Mouse (Mus musculus) layer of hippocampus, postnatal 25 days (tissue): ENCODE results near the gene Csnk1g2. TPM values are rescaled to one million over a fixed set of nuclear protein-coding genes. Genes with fewer than 3 reads are reported as not detected.

Source experiments
- DNase-seq, 2 experiments: peaks; one replicate each; pipeline ENCODE4 v3.0.0; 2022; ENCODE audit warnings: mixed read lengths in 2 of 2, low spot score in 1 of 2; ENCODE audit errors: extremely low spot score in 1 of 2
- microRNA-seq, 2 experiments: library from miRNA; unstranded; fragments of <30 nt; microRNA quantifications; one replicate each; pipeline ENCODE4 v1.2.0; 2021
- total RNA-seq, 2 experiments: library from RNA; stranded (reverse); gene quantifications; 2 replicates each; pipeline ENCODE4 v1.2.3; 2021

Gene Csnk1g2
- total RNA-seq, 2 experiments from 2014 or later: 208 to 236 TPM

- no peak for DNase-seq
Measured at GRCm38 (mm10) chr10:80677128-80677875, 54.7 kb downstream of the Csnk1g2 start.

- DNase-seq: peak; percentile 53 to 72
Measured at GRCm38 (mm10) chr10:80677942-80678436, 55.4 kb downstream of the Csnk1g2 start, which contains the start of gene Mknk2. Gene Mknk2, minus strand, starts transcription at chr10:80678112.

GRCm38 (mm10) chr10:80678601-80679377 lies 56.2 kb downstream of the Csnk1g2 start:
- DNase-seq: no peak

DNA sequence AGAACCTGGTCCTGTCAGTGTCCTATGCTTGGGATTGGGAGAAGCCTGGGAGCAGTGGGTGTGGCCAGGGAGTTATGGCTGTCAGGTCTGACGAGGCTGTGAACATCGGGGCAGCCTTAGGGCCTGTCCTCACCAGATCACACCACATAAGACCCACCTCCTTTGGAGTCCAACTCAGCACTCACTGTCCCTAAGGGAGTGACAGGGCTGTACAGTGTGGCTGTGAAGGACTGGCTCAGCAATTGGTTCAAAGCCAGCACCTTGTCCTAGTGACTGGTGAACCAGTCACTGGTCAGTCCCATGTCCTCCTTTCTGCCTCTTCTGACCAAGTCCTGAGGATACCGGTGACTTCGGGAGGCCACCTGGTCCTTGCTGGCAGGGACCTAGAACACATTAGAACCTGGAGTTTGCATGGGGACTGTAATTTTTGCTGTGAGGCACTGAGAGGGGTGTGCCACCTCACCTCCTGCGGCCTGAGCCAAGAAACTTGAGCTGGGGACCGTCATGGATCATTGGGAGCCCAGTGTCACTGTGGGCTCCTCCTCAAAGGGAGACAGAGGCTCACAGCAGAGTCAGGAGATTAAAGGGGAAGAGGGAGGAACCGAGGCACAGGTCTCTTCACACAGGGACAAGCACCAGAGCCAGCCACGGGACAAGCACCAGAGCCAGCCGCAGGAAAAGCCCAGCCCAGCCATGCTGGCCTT lies 57.1 kb downstream of the Csnk1g2 start:
- no peak for DNase-seq

DNA sequence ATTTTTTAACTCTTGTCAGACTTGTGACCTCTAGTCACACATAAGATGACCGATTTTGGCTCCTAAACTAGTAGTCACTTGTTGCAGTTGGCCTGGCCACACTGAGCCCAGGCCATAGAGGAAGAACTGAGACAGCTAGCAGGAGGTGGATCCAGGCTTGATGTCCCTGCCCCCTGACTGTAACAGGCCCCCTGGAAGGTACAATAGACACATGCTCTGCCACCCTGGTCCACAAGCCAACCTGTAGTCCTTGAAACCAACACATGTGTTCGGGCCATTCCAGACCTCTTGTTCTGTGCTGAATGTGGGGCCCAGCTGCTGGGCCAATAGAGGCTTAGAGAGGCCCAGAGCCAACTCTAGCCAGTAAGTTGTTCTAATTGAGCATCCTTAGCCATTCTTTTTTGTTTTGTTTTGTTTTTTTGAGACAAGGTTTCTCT lies 57.6 kb downstream of the Csnk1g2 start:
- DNase-seq: no peak

DNA sequence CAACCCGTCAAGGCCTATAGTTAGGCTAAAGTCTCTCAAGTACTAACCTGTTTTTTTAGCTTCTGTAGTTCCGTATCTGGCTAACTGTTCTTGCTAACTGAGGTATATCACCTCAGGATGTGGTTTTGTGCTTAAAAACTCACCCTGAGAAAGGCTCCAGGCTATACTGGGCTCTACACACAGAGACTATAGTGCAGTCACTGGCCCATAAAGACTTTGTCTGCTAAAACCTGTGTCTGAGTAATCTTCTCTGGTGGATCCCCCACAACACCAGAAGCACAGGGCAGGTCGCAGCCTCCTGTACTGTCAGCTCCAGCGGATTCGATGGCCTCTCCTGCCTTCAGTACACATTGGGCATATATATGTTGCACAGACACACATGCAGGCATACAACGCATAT lies 59.4 kb downstream of the Csnk1g2 start:
- DNase-seq: no peak

DNA sequence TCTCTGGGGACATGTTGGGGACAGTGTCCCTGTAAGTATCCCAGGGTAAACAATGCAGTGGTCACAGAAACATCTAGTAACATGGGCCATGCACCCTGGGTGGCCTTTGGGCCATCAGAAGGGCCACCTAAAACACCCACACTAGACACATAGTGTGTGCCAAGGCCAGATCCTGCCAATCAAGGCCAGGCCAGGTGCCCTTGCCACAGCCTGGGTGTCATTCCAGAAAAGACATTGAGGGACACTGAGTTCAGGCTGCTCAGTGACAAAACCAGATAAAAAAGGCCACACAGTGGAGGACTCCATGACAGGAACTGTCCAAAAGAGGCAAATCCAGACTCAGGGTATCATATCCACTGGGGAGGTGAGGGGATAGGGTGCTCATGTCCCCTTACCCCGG lies 61.0 kb downstream of the Csnk1g2 start:
- DNase-seq: no peak

DNA sequence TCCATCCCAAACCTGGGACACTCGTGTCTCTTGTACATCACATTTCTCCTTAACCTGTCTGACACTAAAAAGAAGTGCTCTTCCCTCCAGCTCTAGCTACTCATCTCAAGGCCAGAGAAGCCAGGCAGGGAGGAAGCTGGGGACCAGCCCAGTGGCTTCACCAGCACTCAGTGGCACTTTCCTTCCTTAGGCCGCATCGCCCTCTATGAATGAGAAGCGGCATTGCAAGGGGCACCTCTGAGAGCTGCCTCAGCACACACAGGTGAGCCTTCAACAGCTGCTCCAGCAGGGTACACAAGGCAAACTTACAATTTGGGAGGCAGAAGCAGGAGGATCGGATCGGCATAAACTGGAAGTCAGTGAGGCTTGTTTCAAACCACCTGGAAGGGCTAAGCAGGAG lies 61.6 kb downstream of the Csnk1g2 start:
- DNase-seq: peak in 1 of 2 experiments; percentile 53

DNA sequence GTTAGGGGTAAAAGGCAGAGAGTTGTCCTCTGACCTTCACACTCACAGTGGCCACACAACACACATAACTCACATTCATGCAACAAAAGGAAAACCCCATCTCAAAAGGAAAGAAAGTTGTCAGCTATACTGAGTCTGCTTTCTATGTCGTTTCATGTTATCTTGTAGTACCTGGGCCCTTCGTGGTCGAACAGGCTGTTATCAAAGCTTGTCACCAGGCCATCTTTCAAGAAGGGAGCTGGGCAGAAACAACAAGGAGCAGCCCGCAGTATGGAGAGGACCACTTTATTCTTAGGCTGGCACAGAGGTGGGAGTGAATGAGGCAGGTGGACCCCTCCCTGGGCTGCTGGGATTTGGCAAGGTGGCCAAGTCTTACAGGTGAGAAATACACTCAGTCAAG lies 62.3 kb downstream of the Csnk1g2 start:
- DNase-seq: no peak

- DNase-seq: no peak
Measured at GRCm38 (mm10) chr10:80686617-80687016, 64.0 kb downstream of the Csnk1g2 start.

DNA sequence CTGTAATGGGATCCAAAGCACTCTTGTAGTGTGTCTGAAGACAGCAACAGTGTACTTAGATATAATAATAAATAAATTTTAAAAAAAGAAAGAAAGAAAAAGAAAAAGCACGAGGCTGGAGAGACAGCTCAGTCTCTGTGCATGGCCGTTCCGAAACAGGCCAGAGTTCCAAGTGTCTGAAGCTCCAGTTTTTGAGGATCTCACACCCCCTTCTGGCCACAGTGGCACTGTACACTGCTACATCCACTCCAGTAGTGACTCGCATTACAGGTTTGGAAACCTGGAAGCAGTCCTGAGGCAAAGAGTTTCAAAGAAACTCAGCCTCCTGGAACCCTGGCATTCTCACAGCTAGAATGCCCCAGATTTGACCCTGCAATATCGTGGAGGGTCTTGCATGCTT lies 65.2 kb downstream of the Csnk1g2 start:
- peak in 1 of 2 experiments; percentile 51 for DNase-seq

Small RNA genes lying within 50 kb of the gene (microRNA-seq; reads per million reads assigned to microRNA genes)
- 1.8 to 2.4 reads per million in 2 experiments for gene Mir6912

Other genes starting within 250 kb of the Csnk1g2 start
- gene Mex3d, start 235.2 kb upstream of the Csnk1g2 start, total RNA-seq: 10 to 100 TPM; 18.9 to 19.3 TPM
- 100 to 1,000 TPM; 138 to 159 TPM for gene Mbd3, start 223.3 kb upstream of the Csnk1g2 start, total RNA-seq
- gene Uqcr11, start 216.0 kb upstream of the Csnk1g2 start, total RNA-seq: 100 to 1,000 TPM; 520 to 551 TPM
- 10 to 100 TPM; 26.9 to 32.1 TPM for gene Tcf3, start 189.2 kb upstream of the Csnk1g2 start, total RNA-seq
- gene Onecut3, start 128.0 kb upstream of the Csnk1g2 start, total RNA-seq: not detected
- gene Atp8b3, start 83.7 kb upstream of the Csnk1g2 start, total RNA-seq: under 1 TPM; 0.19 to 0.47 TPM
- gene Rexo1, start 61.3 kb upstream of the Csnk1g2 start, total RNA-seq: 10 to 100 TPM; 45.2 to 54.6 TPM
- 10 to 100 TPM; 57.3 to 57.6 TPM for gene Klf16, start 45.5 kb upstream of the Csnk1g2 start, total RNA-seq
- 100 to 1,000 TPM; 184 to 192 TPM for gene Abhd17a, start 32.5 kb upstream of the Csnk1g2 start, total RNA-seq
- gene Scamp4, start 20.0 kb upstream of the Csnk1g2 start, total RNA-seq: 10 to 100 TPM; 44.1 to 45.5 TPM
- gene Adat3, start 20.0 kb upstream of the Csnk1g2 start, total RNA-seq: 1 to 10 TPM; 1.7 to 1.8 TPM
- gene Gm49322, start 16.8 kb upstream of the Csnk1g2 start, total RNA-seq: 1 to 10 TPM; 2.4 to 3.4 TPM
- 100 to 1,000 TPM; 103 to 107 TPM for gene Btbd2, start 34.2 kb downstream of the Csnk1g2 start, total RNA-seq
- gene Mknk2, start 55.3 kb downstream of the Csnk1g2 start, total RNA-seq: 10 to 100 TPM; 45.0 to 50.9 TPM
- gene Mob3a, start 79.1 kb downstream of the Csnk1g2 start, total RNA-seq: 10 to 100 TPM; 13.0 to 13.6 TPM
- gene Izumo4, start 79.3 kb downstream of the Csnk1g2 start, total RNA-seq: 10 to 100 TPM; 46.4 to 61.7 TPM
- 100 to 1,000 TPM; 128 to 143 TPM for gene Ap3d1, start 119.4 kb downstream of the Csnk1g2 start, total RNA-seq
- gene Dot1l, start 132.4 kb downstream of the Csnk1g2 start, total RNA-seq: 10 to 100 TPM; 39.9 to 60.6 TPM
- gene Sf3a2, start 175.4 kb downstream of the Csnk1g2 start, total RNA-seq: 10 to 100 TPM; 46.2 to 52.0 TPM
- gene Plekhj1, start 175.8 kb downstream of the Csnk1g2 start, total RNA-seq: 10 to 100 TPM; 63.6 to 71.6 TPM
- 1 to 10 TPM; 2.3 to 3.2 TPM for gene Amh, start 182.4 kb downstream of the Csnk1g2 start, total RNA-seq
- gene Jsrp1, start 190.7 kb downstream of the Csnk1g2 start, total RNA-seq: 1 to 10 TPM; 2.5 to 3.5 TPM
- gene Oaz1, start 203.8 kb downstream of the Csnk1g2 start, total RNA-seq: 100 to 1,000 TPM; 491 to 550 TPM
- 10 to 100 TPM; 38.3 to 39.9 TPM for gene Lingo3, start 221.2 kb downstream of the Csnk1g2 start, total RNA-seq
- gene Lsm7, start 232.4 kb downstream of the Csnk1g2 start, total RNA-seq: 10 to 100 TPM; 41.5 to 43.8 TPM
- 10 to 100 TPM; 61.5 to 65.7 TPM for gene Sppl2b, start 232.4 kb downstream of the Csnk1g2 start, total RNA-seq
- gene Tmprss9, start 249.0 kb downstream of the Csnk1g2 start, total RNA-seq: under 1 TPM; 0.40 to 0.62 TPM